Mouse (Mus musculus): ENCODE measurements around the gene Morn2. TPM values are rescaled to one million over a fixed set of nuclear protein-coding genes. Genes with fewer than 3 reads are reported as not detected.

Morn2 gene
- total and polyA plus RNA-seq, 2 experiments: 3.0 to 9.6 TPM

- Histone ChIP-seq H3K9ac (ENCODE audit: low read depth, low read length) (no peak overlapping the region), H3K36me3 (ENCODE audit: control insufficient read depth, insufficient read depth, low read length) (no peaks in the 10 kb centered on the region), H3K27me3 (ENCODE audit: control insufficient read depth, insufficient read depth, low read length) (no peaks in the 10 kb centered on the region), H3K4me1 (ENCODE audit: control insufficient read depth, insufficient read depth, low read length) (peaks cover 12% of the 10 kb centered on the region), H3K4me3 (ENCODE audit: insufficient read depth, low read depth, low read length) (no peak overlapping the region), H3K27ac (replicated peaks; ENCODE audit: insufficient read depth, low read depth, low read length) (no peak overlapping the region), H3K79me2 (ENCODE audit: control insufficient read depth, insufficient read depth, low read length) (no peaks in the 10 kb centered on the region)
- DNase-seq (ENCODE audit: extremely low read depth, low read depth, low spot score): no peak
- TF ChIP-seq CTCF (IDR thresholded peaks at IDR 0.05; ENCODE audit: low read depth, low read length): no peak
- no peak for TF ChIP-seq POLR2A (IDR thresholded peaks at IDR 0.05; ENCODE audit: extremely low read depth, insufficient read depth, low read length)
- 91% methylated on average over 7 of the region's 7 CpGs for WGBS
These were observed 34.5 kb downstream of the Morn2 start for GRCm38 (mm10) chr17:80324521-80324920.

- Histone ChIP-seq H3K36me3 (ENCODE audit: control insufficient read depth, insufficient read depth, low read length) (no peaks in the 10 kb centered on the region), H3K9ac (ENCODE audit: low read depth, low read length) (no peak overlapping the region), H3K4me3 (ENCODE audit: insufficient read depth, low read depth, low read length) (no peak overlapping the region), H3K27me3 (ENCODE audit: control insufficient read depth, insufficient read depth, low read length) (no peaks in the 10 kb centered on the region), H3K27ac (replicated peaks; ENCODE audit: insufficient read depth, low read depth, low read length) (peak overlapping the region; percentile 38), H3K79me2 (ENCODE audit: control insufficient read depth, insufficient read depth, low read length) (no peaks in the 10 kb centered on the region), H3K4me1 (ENCODE audit: control insufficient read depth, insufficient read depth, low read length) (peaks cover 12% of the 10 kb centered on the region)
- DNase-seq (ENCODE audit: extremely low read depth, low read depth, low spot score): peak; percentile 39
- no peak for TF ChIP-seq CTCF (IDR thresholded peaks at IDR 0.05; ENCODE audit: low read depth, low read length)
- no peak for TF ChIP-seq POLR2A (IDR thresholded peaks at IDR 0.05; ENCODE audit: extremely low read depth, insufficient read depth, low read length)
- 29% methylated on average over 5 of the region's 5 CpGs for WGBS
These were observed 35.5 kb downstream of the Morn2 start for GRCm38 (mm10) chr17:80325456-80325855.

- no peak for DNase-seq (ENCODE audit: extremely low read depth, low read depth, low spot score)
- Histone ChIP-seq H3K27ac (replicated peaks; ENCODE audit: insufficient read depth, low read depth, low read length) (no peak overlapping the region), H3K9ac (ENCODE audit: low read depth, low read length) (no peak overlapping the region), H3K27me3 (ENCODE audit: control insufficient read depth, insufficient read depth, low read length) (no peaks in the 10 kb centered on the region), H3K4me1 (ENCODE audit: control insufficient read depth, insufficient read depth, low read length) (peaks cover 12% of the 10 kb centered on the region), H3K4me3 (ENCODE audit: insufficient read depth, low read depth, low read length) (no peak overlapping the region), H3K79me2 (ENCODE audit: control insufficient read depth, insufficient read depth, low read length) (no peaks in the 10 kb centered on the region), H3K36me3 (ENCODE audit: control insufficient read depth, insufficient read depth, low read length) (no peaks in the 10 kb centered on the region)
- WGBS: 95% methylated on average over 3 of the region's 3 CpGs
- TF ChIP-seq CTCF (IDR thresholded peaks at IDR 0.05; ENCODE audit: low read depth, low read length) (no peak), POLR2A (IDR thresholded peaks at IDR 0.05; ENCODE audit: extremely low read depth, insufficient read depth, low read length) (no peak)
These were observed 36.4 kb downstream of the Morn2 start for GRCm38 (mm10) chr17:80326431-80326830.

- H3K4me3 ChIP-seq (ENCODE audit: insufficient read depth, low read depth, low read length): no peak overlapping the region
- no peaks in the 10 kb centered on the region for H3K4me1 ChIP-seq (ENCODE audit: control insufficient read depth, insufficient read depth, low read length)
- DNase-seq (ENCODE audit: extremely low read depth, low read depth, low spot score): peak; percentile 30
- no peak overlapping the region for H3K27ac ChIP-seq (replicated peaks; ENCODE audit: insufficient read depth, low read depth, low read length)
- no peak for TF ChIP-seq POLR2A (IDR thresholded peaks at IDR 0.05; ENCODE audit: extremely low read depth, insufficient read depth, low read length)
- TF ChIP-seq CTCF (IDR thresholded peaks at IDR 0.05; ENCODE audit: low read depth, low read length): peak; percentile 69
- no peaks in the 10 kb centered on the region for H3K27me3 ChIP-seq (ENCODE audit: control insufficient read depth, insufficient read depth, low read length)
- H3K79me2 ChIP-seq (ENCODE audit: control insufficient read depth, insufficient read depth, low read length): no peaks in the 10 kb centered on the region
- no peaks in the 10 kb centered on the region for H3K36me3 ChIP-seq (ENCODE audit: control insufficient read depth, insufficient read depth, low read length)
- 89% methylated on average over 2 of the region's 2 CpGs for WGBS
- H3K9ac ChIP-seq (ENCODE audit: low read depth, low read length): no peak overlapping the region
These were observed 42.4 kb downstream of the Morn2 start for GRCm38 (mm10) chr17:80332386-80332785.

- no peaks in the 10 kb centered on the region for H3K36me3 ChIP-seq (ENCODE audit: control insufficient read depth, insufficient read depth, low read length)
- DNase-seq (ENCODE audit: extremely low read depth, low read depth, low spot score): no peak
- H3K27ac ChIP-seq (replicated peaks; ENCODE audit: insufficient read depth, low read depth, low read length): no peak overlapping the region
- no peaks in the 10 kb centered on the region for H3K4me1 ChIP-seq (ENCODE audit: control insufficient read depth, insufficient read depth, low read length)
- H3K4me3 ChIP-seq (ENCODE audit: insufficient read depth, low read depth, low read length): no peak overlapping the region
- no peaks in the 10 kb centered on the region for H3K79me2 ChIP-seq (ENCODE audit: control insufficient read depth, insufficient read depth, low read length)
- WGBS: 90% methylated on average over 4 of the region's 4 CpGs
- H3K9ac ChIP-seq (ENCODE audit: low read depth, low read length): no peak overlapping the region
- H3K27me3 ChIP-seq (ENCODE audit: control insufficient read depth, insufficient read depth, low read length): no peaks in the 10 kb centered on the region
- TF ChIP-seq POLR2A (IDR thresholded peaks at IDR 0.05; ENCODE audit: extremely low read depth, insufficient read depth, low read length): no peak
- TF ChIP-seq CTCF (IDR thresholded peaks at IDR 0.05; ENCODE audit: low read depth, low read length): peak; percentile 30; the same call in 1 of the 2 replicates
These were observed 55.3 kb downstream of the Morn2 start for GRCm38 (mm10) chr17:80345277-80345676.

- H3K36me3 ChIP-seq (ENCODE audit: control insufficient read depth, insufficient read depth, low read length): no peaks in the 10 kb centered on the region
- no peaks in the 10 kb centered on the region for H3K27me3 ChIP-seq (ENCODE audit: control insufficient read depth, insufficient read depth, low read length)
- no peak overlapping the region for H3K27ac ChIP-seq (replicated peaks; ENCODE audit: insufficient read depth, low read depth, low read length)
- no peak overlapping the region for H3K4me3 ChIP-seq (ENCODE audit: insufficient read depth, low read depth, low read length)
- no peak overlapping the region for H3K9ac ChIP-seq (ENCODE audit: low read depth, low read length)
- no peaks in the 10 kb centered on the region for H3K79me2 ChIP-seq (ENCODE audit: control insufficient read depth, insufficient read depth, low read length)
- DNase-seq (ENCODE audit: extremely low read depth, low read depth, low spot score): no peak
- H3K4me1 ChIP-seq (ENCODE audit: control insufficient read depth, insufficient read depth, low read length): no peaks in the 10 kb centered on the region
- no peak for TF ChIP-seq POLR2A (IDR thresholded peaks at IDR 0.05; ENCODE audit: extremely low read depth, insufficient read depth, low read length)
- no peak for TF ChIP-seq CTCF (IDR thresholded peaks at IDR 0.05; ENCODE audit: low read depth, low read length)
- WGBS: 69% methylated on average over 11 of the region's 11 CpGs
These were observed 56.7 kb downstream of the Morn2 start for GRCm38 (mm10) chr17:80346591-80347125.

Other genes starting within 250 kb of the Morn2 start
- gene Hnrnpll, start 227.9 kb upstream of the Morn2 start, total RNA-seq (2014; rRNA removed): 26.1 and 27.2 TPM in 2 replicates
- 7.7 and 7.9 TPM in 2 replicates for gene Hnrnpll, start 227.9 kb upstream of the Morn2 start, polyA plus RNA-seq (2012; rRNA removed)
- 68.6 and 70.5 TPM in 2 replicates for gene Galm, start 162.7 kb upstream of the Morn2 start, total RNA-seq (2014; rRNA removed)
- gene Galm, start 162.7 kb upstream of the Morn2 start, polyA plus RNA-seq (2012; rRNA removed): 81.2 and 98.5 TPM in 2 replicates
- 20.5 and 22.3 TPM in 2 replicates for gene Srsf7, start 82.9 kb upstream of the Morn2 start, total RNA-seq (2014; rRNA removed)
- gene Srsf7, start 82.9 kb upstream of the Morn2 start, polyA plus RNA-seq (2012; rRNA removed): 13.2 and 20.6 TPM in 2 replicates
- gene Ttc39d, start 82.7 kb upstream of the Morn2 start, total RNA-seq (2014; rRNA removed): not detected in 2 replicates
- gene Ttc39d, start 82.7 kb upstream of the Morn2 start, polyA plus RNA-seq (2012; rRNA removed): not detected in 2 replicates
- 4.9 and 5.9 TPM in 2 replicates for gene Gemin6, start 65.8 kb upstream of the Morn2 start, total RNA-seq (2014; rRNA removed)
- gene Gemin6, start 65.8 kb upstream of the Morn2 start, polyA plus RNA-seq (2012; rRNA removed): 2.2 and 2.3 TPM in 2 replicates
- gene Dhx57, start 273 bp downstream of the Morn2 start, total RNA-seq (2014; rRNA removed): 6.7 and 9.3 TPM in 2 replicates
- gene Dhx57, start 273 bp downstream of the Morn2 start, polyA plus RNA-seq (2012; rRNA removed): 2.6 and 3.7 TPM in 2 replicates
- not detected in 2 replicates for gene Arhgef33, start 17.2 kb downstream of the Morn2 start, total RNA-seq (2014; rRNA removed)
- gene Arhgef33, start 17.2 kb downstream of the Morn2 start, polyA plus RNA-seq (2012; rRNA removed): not detected in 2 replicates
- gene Gm10190, start 83.3 kb downstream of the Morn2 start, total RNA-seq (2014; rRNA removed): not detected in 2 replicates
- gene Gm10190, start 83.3 kb downstream of the Morn2 start, polyA plus RNA-seq (2012; rRNA removed): not detected in 2 replicates
- gene Sos1, start 190.2 kb downstream of the Morn2 start, total RNA-seq (2014; rRNA removed): 11.8 and 12.0 TPM in 2 replicates
- gene Sos1, start 190.2 kb downstream of the Morn2 start, polyA plus RNA-seq (2012; rRNA removed): 2.8 TPM in 2 replicates